Mouse (Mus musculus) CH12.LX (cell line): ENCODE data around the gene Ppip5k1. TPM values are rescaled to one million over a fixed set of nuclear protein-coding genes. Genes with fewer than 3 reads are reported as not detected.

Source experiments
- DNase-seq: peaks from one replicate; pipeline ENCODE4 v3.0.0-alpha.2; 2013; ENCODE audit errors: extremely low read depth
- H3K27ac ChIP-seq: 2 replicates; pipeline ENCODE4 v1.5.1; 2012; ENCODE audit warnings: low read depth, mild to moderate bottlenecking, control low read depth, moderate library complexity; ENCODE audit not compliant: insufficient read depth
- H3K27me3 ChIP-seq: replicated peaks from 2 replicates; pipeline ENCODE3; 2012; ENCODE audit warnings: inconsistent platforms
- H3K36me3 ChIP-seq, 2 experiments: replicated peaks in 1 of 2; 2 replicates each; pipeline versions ENCODE3 to v1.6.1; 2012; ENCODE audit warnings: inconsistent platforms in 1 of 2, low read length in 1 of 2, mild to moderate bottlenecking in 1 of 2, mixed read lengths in 1 of 2, moderate library complexity in 1 of 2; ENCODE audit not compliant: control insufficient read depth in 1 of 2, insufficient read depth in 1 of 2
- H3K4me1 ChIP-seq, 2 experiments: 2 replicates each; pipeline ENCODE4 v1.6.1; 2012; ENCODE audit warnings: inconsistent platforms in 1 of 2, moderate library complexity in 1 of 2; ENCODE audit not compliant: insufficient read depth in 2 of 2, control insufficient read depth in 1 of 2
- H3K4me2 ChIP-seq: 2 replicates; pipeline ENCODE4 v1.6.1; 2012; ENCODE audit warnings: low read depth, mild to moderate bottlenecking, control low read depth; ENCODE audit not compliant: poor library complexity, insufficient read depth, severe bottlenecking
- H3K4me3 ChIP-seq, 3 experiments: fragments of 150-350 bp in 1 of 3; sonication (generic) in 1 of 3; replicated peaks in 1 of 3; 2 replicates each; pipeline versions ENCODE3 to v1.5.1; 2011 to 2012; ENCODE audit warnings: low read depth in 2 of 3, low read length in 2 of 3, mild to moderate bottlenecking in 2 of 3, moderate library complexity in 2 of 3, control low read depth in 1 of 3, improper control_type of control experiment in 1 of 3, inconsistent platforms in 1 of 3, mixed read lengths in 1 of 3; ENCODE audit not compliant: poor library complexity in 1 of 3
- H3K79me2 ChIP-seq: replicated peaks from 2 replicates; pipeline ENCODE4 v1.6.1; 2012; ENCODE audit warnings: mild to moderate bottlenecking, moderate library complexity; ENCODE audit not compliant: control insufficient read depth, poor library complexity, insufficient read depth, severe bottlenecking; ENCODE audit errors: extremely low read depth
- H3K9ac ChIP-seq: 2 replicates; pipeline ENCODE4 v1.6.1; 2012; ENCODE audit warnings: low read depth, mild to moderate bottlenecking, control low read depth, moderate library complexity; ENCODE audit not compliant: insufficient read depth
- H3K9me3 ChIP-seq: replicated peaks from 2 replicates; pipeline ENCODE3; 2012; ENCODE audit warnings: low read length, inconsistent platforms, mixed read lengths
- BHLHE40 ChIP-seq: IDR thresholded peaks from 2 replicates; pipeline ENCODE4 v1.6.1; 2011; ENCODE audit warnings: mild to moderate bottlenecking, low read depth, low read length, improper control_type of control experiment
- CHD1 ChIP-seq: IDR thresholded peaks from 2 replicates; pipeline ENCODE4 v1.6.1; 2012; ENCODE audit warnings: low read depth, low read length, improper control_type of control experiment, inconsistent platforms
- CHD2 ChIP-seq: IDR thresholded peaks from 2 replicates; pipeline ENCODE4 v1.6.1; 2011; ENCODE audit warnings: low read length, improper control_type of control experiment
- E2F4 ChIP-seq: IDR thresholded peaks from 2 replicates; pipeline ENCODE4 v1.6.1; 2011; ENCODE audit warnings: low read depth, low read length, improper control_type of control experiment; ENCODE audit not compliant: insufficient replicate concordance
- EP300 ChIP-seq: IDR thresholded peaks from 2 replicates; pipeline ENCODE4 v1.6.1; 2011; ENCODE audit warnings: low read length, improper control_type of control experiment
- GABPA ChIP-seq: IDR thresholded peaks from 2 replicates; pipeline ENCODE4 v1.6.1; 2012; ENCODE audit warnings: low read depth, low read length, improper control_type of control experiment, inconsistent platforms; ENCODE audit not compliant: insufficient replicate concordance
- HCFC1 ChIP-seq: IDR thresholded peaks from 2 replicates; pipeline ENCODE4 v1.6.1; 2012; ENCODE audit warnings: low read depth, mild to moderate bottlenecking, inconsistent platforms, low read length, improper control_type of control experiment
- IRF4 ChIP-seq: IDR thresholded peaks from 2 replicates; pipeline ENCODE4 v1.6.1; 2014; ENCODE audit warnings: low read depth, mild to moderate bottlenecking, inconsistent platforms, low read length, improper control_type of control experiment
- JUN ChIP-seq: IDR thresholded peaks from 2 replicates; pipeline ENCODE4 v1.6.1; 2011; ENCODE audit warnings: low read depth, mild to moderate bottlenecking, low read length, improper control_type of control experiment, moderate library complexity; ENCODE audit not compliant: insufficient read depth
- JUND ChIP-seq: conservative IDR thresholded peaks from 2 replicates; pipeline ENCODE4 v1.6.1; 2011; ENCODE audit warnings: low read depth, low read length, improper control_type of control experiment
- KAT2A ChIP-seq: IDR thresholded peaks from 2 replicates; pipeline ENCODE4 v1.6.1; 2012; ENCODE audit warnings: low read length, improper control_type of control experiment, inconsistent platforms; ENCODE audit not compliant: insufficient replicate concordance
- MAX ChIP-seq: IDR thresholded peaks from 2 replicates; pipeline ENCODE4 v1.6.1; 2011; ENCODE audit warnings: low read length, improper control_type of control experiment
- MAZ ChIP-seq: IDR thresholded peaks from 2 replicates; pipeline ENCODE4 v1.6.1; 2012; ENCODE audit warnings: low read depth, mild to moderate bottlenecking, inconsistent platforms, low read length, improper control_type of control experiment, moderate library complexity
- MEF2A ChIP-seq: IDR thresholded peaks from 2 replicates; pipeline ENCODE4 v1.6.1; 2014; ENCODE audit warnings: low read depth, mild to moderate bottlenecking, inconsistent platforms, low read length, improper control_type of control experiment, borderline replicate concordance
- MYC ChIP-seq: IDR thresholded peaks from 2 replicates; pipeline ENCODE4 v1.6.1; 2011; ENCODE audit warnings: low read depth, mild to moderate bottlenecking, improper control_type of control experiment, low read length
- NELFE ChIP-seq: IDR thresholded peaks from 2 replicates; pipeline ENCODE4 v1.6.1; 2011; ENCODE audit warnings: low read depth, low read length, improper control_type of control experiment
- PAX5 ChIP-seq: IDR thresholded peaks from 2 replicates; pipeline ENCODE4 v1.6.1; 2012; ENCODE audit warnings: low read length, inconsistent platforms, mixed read lengths
- POLR2AphosphoS2 ChIP-seq: IDR thresholded peaks from 2 replicates; pipeline ENCODE4 v1.6.1; 2011; ENCODE audit warnings: low read depth, low read length, improper control_type of control experiment
- RCOR1 ChIP-seq: conservative IDR thresholded peaks from 2 replicates; pipeline ENCODE4 v1.6.1; 2012; ENCODE audit warnings: low read depth, mild to moderate bottlenecking, inconsistent platforms, low read length, improper control_type of control experiment
- TBP ChIP-seq: conservative IDR thresholded peaks from 2 replicates; pipeline ENCODE4 v1.6.1; 2011; ENCODE audit warnings: low read depth, low read length, improper control_type of control experiment
- TCF12 ChIP-seq: IDR thresholded peaks from 2 replicates; pipeline ENCODE4 v1.6.1; 2014; ENCODE audit warnings: low read depth, mild to moderate bottlenecking, inconsistent platforms, low read length, improper control_type of control experiment
- USF2 ChIP-seq: conservative IDR thresholded peaks from 2 replicates; pipeline ENCODE4 v1.6.1; 2011; ENCODE audit warnings: low read depth, low read length, improper control_type of control experiment
- ZC3H11A ChIP-seq: IDR thresholded peaks from 2 replicates; pipeline ENCODE4 v1.6.1; 2012; ENCODE audit warnings: low read depth, mild to moderate bottlenecking, inconsistent platforms, low read length, improper control_type of control experiment
- ZKSCAN1 ChIP-seq: IDR thresholded peaks from 2 replicates; pipeline ENCODE4 v1.6.1; 2012; ENCODE audit warnings: low read depth, inconsistent platforms, low read length, improper control_type of control experiment, borderline replicate concordance
- dilution Hi-C: fragments of 300-500 bp; cut with MboI; formaldehyde crosslinking; loops from 2 replicates; pipeline ENCODE4 v1.14.3; 2020; ENCODE audit warnings: low sequenced_read_pairs; ENCODE audit not compliant: extremely low pct_unique_long_range_greater_than_20kb, extremely low pct_ligation_motif_present
- in situ Hi-C: fragments of 300-500 bp; cut with MboI; formaldehyde crosslinking; loops from 3 replicates; pipeline ENCODE4 v1.14.3; 2019; ENCODE audit warnings: low sequenced_read_pairs, low pct_ligation_motif_present, low pct_unique_long_range_greater_than_20kb, mixed read lengths
- polyA plus RNA-seq: library from polyadenylated mRNA; unstranded; fragments of >175 nt; gene quantifications from 2 replicates; pipeline ENCODE4 v1.2.1, GENCODE M21; 2012; ENCODE audit warnings: low read depth; ENCODE audit not compliant: insufficient read length
- total RNA-seq, 2 experiments: library from RNA; depleted of rRNA; stranded (reverse); fragments of 300-350 nt in 1 of 2; fragments of >200 nt in 1 of 2; gene quantifications; 2 replicates each; pipeline ENCODE4 v1.2.3; 2012 to 2014

Ppip5k1 gene
- total and polyA plus RNA-seq, 3 experiments: 4.6 to 11.9 (median 10.4) TPM

- DNase-seq: no peak
- Histone ChIP-seq H3K4me1 (peaks cover 7 to 22% of the 10 kb centered on the region in 2 experiments; a peak in 3 of 4 replicates), H3K4me2 (no peak overlapping the region), H3K36me3 (peaks cover 0 to 53% of the 10 kb centered on the region in 2 experiments), H3K9ac (no peak overlapping the region), H3K27me3 (no peaks in the 10 kb centered on the region), H3K27ac (no peak overlapping the region), H3K4me3 (no peak overlapping the region), H3K9me3 (no peaks in the 10 kb centered on the region), H3K79me2 (no peaks in the 10 kb centered on the region)
- dilution Hi-C loops: no loop called here
- no peak for TF ChIP-seq JUND
- TF ChIP-seq ZKSCAN1: no peak
- no peak for TF ChIP-seq MAX
- no peak for TF ChIP-seq KAT2A
- TF ChIP-seq CHD2: no peak
- no peak for TF ChIP-seq EP300
- TF ChIP-seq BHLHE40: no peak
- no peak for TF ChIP-seq GABPA
- TF ChIP-seq RCOR1: no peak
- TF ChIP-seq MAZ: no peak
- TF ChIP-seq JUN: no peak
- no peak for TF ChIP-seq USF2
- TF ChIP-seq E2F4: no peak
- in situ Hi-C loops: no loop called here
These were observed 55.2 kb downstream of the Ppip5k1 start for GRCm38 (mm10) chr2:121300036-121300435.

- no peak for TF ChIP-seq POLR2AphosphoS2
- no peak for TF ChIP-seq MEF2A
- TF ChIP-seq GABPA: no peak
- no peak for TF ChIP-seq HCFC1
- TF ChIP-seq KAT2A: no peak
- TF ChIP-seq TCF12: no peak
- TF ChIP-seq RCOR1: no peak
- TF ChIP-seq ZC3H11A: no peak
- no peak for TF ChIP-seq IRF4
- TF ChIP-seq JUND: no peak
- TF ChIP-seq TBP: no peak
- TF ChIP-seq NELFE: no peak
- no peak for TF ChIP-seq PAX5
- TF ChIP-seq MYC: no peak
- no peak for TF ChIP-seq CHD1
- Histone ChIP-seq H3K79me2 (no peaks in the 10 kb centered on the region), H3K4me1 (peaks cover 11 to 28% of the 10 kb centered on the region in 2 experiments), H3K9me3 (no peaks in the 10 kb centered on the region), H3K4me3 (no peak overlapping the region), H3K27me3 (no peaks in the 10 kb centered on the region), H3K4me2 (no peak overlapping the region), H3K9ac (no peak overlapping the region), H3K36me3 (peaks cover 0 to 47% of the 10 kb centered on the region in 2 experiments), H3K27ac (no peak overlapping the region)
- no peak for DNase-seq
- in situ Hi-C loops: no loop called here
- dilution Hi-C loops: no loop called here
These were observed 55.7 kb downstream of the Ppip5k1 start for GRCm38 (mm10) chr2:121299471-121299870.
